Mouse (Mus musculus) large intestine, adult 2 months (tissue): ENCODE results near the gene 2310007B03Rik. TPM values are rescaled to one million over a fixed set of nuclear protein-coding genes. Genes with fewer than 3 reads are reported as not detected.
"Not testable (repeated sequence)": the region's sequence is repeated elsewhere in the genome, so short reads cannot be mapped to it uniquely, and the experiment has no call there.

Experiments used
- DNase-seq: peaks from one replicate; pipeline ENCODE4 v3.0.0-alpha.2; 2012; ENCODE audit warnings: low read depth, low spot score
- WGBS: fragments of 180-500 bp; shearing (Covaris S2); methylation state at CpG from one replicate; pipeline ENCODE4 v1.1.7; 2018; 5-methylcytosine and 5-hydroxymethylcytosine counted together
- polyA plus RNA-seq: library from polyadenylated mRNA; depleted of rRNA; stranded (reverse); fragments of >200 nt; gene quantifications from 2 replicates; pipeline ENCODE4 v1.2.3, GENCODE M21; 2012; rRNA removed

The 2310007B03Rik gene
- polyA plus RNA-seq, result 8.4 and 10.3 TPM in 2 replicates

DNA sequence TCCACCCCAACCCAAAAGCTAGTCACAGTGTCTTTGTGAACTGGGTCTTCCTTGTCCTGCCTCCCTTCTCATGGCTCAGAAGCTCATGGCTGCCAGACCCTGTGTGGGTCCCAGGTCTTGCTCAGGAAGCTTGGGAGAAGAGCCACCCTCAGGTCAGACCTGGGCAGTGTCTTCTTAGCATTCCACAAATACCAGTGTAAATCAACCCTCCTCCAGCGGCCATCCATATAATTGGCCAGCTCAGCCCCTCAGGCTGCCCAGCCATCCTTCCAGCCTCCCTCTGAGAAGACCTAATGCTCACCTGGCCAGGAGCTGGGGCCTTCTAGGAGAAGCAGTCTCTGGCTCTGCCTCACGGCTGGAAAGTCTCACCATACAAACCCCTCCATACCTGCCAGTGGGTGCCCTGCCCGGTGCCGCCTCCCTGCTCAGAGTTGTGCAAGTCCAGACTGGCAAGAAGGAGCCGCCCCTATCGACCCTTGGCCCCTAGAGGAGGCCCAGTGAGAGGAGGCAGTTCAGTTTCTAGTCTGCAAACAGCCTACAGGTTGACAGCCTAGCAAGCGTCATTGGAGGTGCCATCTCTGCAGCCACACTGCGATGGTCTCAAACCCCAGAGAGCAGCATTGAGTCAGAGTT lies at the start of gene 2310007B03Rik:
2310007B03Rik (minus strand) TSS at position 448 of the 633 bp plus-strand sequence.
- WGBS, result 31% methylated on average over 8 of the region's 8 CpGs
- DNase-seq, result no peak

DNA sequence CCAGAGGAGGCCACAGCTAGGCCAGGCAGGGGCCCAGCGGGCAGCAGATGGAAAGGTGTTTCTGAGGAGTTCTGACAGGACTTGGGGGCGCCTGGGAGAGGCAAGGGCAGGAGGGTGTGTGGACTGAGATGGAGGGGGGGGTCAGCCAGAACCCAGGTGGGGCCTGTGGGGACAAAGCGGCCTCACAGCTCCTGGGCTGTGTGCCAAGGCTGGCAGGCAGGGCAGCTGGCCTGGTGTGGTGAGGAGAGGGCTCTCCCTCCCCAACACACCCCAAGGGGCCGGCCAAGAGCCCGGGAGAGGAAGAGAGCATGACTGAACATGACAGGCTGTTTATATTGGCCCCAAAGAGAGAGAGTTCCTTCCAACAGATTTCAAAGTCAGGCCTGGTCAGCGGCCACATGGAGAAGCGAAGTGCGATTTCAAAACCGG lies 49.5 kb upstream of the 2310007B03Rik start:
- DNase-seq, result no peak
- WGBS, result 6% methylated on average over 9 of the region's 9 CpGs

DNA sequence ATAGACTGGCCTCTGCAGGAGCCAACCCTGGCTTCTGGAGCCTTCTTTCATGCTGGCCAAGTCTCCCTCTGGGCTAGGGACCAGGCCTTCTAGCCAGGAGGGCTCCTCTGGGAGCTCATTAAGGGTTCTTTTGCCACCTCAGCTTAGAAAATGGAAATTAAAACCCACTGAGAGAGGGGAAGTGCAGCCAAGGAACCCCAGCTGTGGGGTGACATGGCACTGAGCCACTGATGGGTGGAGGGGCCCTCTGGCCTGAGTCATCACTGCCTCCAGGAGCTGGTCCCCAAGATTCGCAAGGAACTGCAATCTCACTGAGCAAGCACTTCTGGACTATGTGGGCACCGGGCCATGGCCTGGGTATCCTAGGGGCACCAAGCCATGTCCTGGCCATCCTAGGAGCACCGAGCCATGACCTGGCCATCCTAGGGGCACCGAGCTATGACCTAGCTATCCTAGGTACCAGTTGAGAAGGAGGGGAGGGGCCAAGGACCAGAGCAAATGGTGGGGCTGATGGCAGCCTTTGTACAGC lies 46.9 kb upstream of the 2310007B03Rik start:
- WGBS, result 85% methylated on average over 4 of the region's 4 CpGs
- no peak for DNase-seq

DNA sequence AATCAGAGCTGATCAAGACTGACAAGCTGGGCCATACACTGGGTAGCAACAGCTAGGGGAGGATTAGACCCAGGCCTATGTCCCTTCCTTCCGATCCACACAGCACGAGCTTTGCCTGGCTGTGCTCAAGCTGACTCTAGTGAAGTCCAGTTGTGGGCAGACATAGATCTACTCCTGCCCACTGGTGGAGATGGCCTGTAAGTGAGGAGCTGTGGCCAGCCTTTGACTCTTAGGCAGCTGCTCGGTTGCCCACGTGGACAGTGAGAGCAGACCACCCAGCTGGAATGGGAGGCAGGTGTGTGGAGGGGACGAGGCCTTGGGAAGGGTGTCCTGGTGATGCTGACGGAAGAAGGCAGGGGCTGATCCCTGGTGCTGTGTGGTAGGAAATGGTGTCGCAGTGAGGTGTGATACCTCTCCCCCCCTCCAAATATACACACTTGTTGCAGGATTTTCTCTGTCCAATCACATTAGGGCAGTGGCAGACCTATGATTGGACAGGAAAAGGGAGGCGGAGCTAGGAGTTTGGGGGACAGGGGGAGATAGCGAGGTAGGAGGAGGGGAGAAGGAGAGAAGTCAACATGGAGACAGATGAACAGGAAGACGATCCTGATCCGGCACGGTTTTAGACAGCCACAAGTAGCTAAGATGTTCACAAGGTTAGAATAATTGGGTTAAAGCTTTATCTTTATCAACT lies 45.7 kb upstream of the 2310007B03Rik start:
- 80% methylated on average over 12 of the region's 12 CpGs for WGBS
- DNase-seq, result no peak

DNA sequence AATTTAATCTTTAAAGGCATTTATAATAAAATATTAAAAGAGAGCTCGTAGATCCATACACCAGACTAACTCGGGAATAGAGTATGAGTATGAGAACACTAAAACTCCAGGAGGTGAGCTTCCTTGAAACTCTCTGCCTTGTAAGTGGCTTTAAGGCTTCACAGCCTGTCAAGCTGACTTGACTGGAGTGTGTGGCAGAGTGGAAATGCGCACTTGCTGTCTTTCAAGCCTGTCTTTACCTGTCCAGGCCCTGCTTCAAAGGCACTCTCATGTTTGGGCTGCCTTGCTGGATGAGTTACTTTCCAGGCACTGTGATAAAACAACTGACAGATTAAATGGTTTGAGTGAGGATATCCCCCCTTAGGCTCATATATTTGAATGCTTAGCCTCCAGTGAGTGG lies 37.2 kb upstream of the 2310007B03Rik start:
- no peak for DNase-seq
- WGBS, result 76% methylated on average over 3 of the region's 3 CpGs

DNA sequence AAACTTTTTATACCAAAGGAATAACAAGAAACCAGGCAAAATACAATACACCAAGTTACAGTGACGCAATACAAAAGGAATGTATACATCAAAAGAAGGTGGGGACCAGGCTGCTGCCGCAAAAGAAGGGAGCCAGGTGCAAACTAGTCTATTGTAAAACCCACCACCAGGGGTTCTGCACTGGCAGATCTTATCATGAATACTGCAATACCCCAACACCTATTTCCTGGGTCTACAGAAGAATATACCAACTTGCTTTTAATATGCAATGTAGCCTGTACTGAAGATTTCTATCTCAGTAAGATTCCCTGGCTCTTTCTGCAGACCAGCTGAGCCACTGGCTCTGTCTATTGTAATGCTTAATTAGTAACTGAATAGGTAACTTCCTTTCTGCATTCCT lies 36.7 kb upstream of the 2310007B03Rik start:
- DNase-seq, result not testable (repeated sequence)
- 42% methylated on average over 2 of the region's 2 CpGs for WGBS

DNA sequence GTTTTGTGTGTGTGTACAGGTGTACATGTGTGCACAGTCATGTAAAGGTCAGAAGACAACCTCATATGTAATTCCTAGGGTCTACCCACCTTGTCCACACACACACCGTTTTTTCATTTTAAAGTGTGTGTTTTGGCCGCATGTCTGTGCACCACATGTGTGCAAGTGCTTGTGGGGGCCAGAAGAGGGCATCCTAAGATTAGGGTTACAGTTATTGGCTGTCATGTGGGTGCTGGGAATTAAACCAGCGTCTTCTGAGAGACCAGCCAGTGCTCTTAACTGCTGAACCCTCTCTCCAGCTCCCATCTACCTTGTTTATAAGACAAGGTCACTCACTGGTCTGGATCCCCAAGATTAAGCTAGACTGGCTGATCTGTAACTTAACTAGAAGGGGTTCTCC lies 34.2 kb upstream of the 2310007B03Rik start:
- WGBS, result 92% methylated on average over 3 of the region's 3 CpGs
- no peak for DNase-seq

DNA sequence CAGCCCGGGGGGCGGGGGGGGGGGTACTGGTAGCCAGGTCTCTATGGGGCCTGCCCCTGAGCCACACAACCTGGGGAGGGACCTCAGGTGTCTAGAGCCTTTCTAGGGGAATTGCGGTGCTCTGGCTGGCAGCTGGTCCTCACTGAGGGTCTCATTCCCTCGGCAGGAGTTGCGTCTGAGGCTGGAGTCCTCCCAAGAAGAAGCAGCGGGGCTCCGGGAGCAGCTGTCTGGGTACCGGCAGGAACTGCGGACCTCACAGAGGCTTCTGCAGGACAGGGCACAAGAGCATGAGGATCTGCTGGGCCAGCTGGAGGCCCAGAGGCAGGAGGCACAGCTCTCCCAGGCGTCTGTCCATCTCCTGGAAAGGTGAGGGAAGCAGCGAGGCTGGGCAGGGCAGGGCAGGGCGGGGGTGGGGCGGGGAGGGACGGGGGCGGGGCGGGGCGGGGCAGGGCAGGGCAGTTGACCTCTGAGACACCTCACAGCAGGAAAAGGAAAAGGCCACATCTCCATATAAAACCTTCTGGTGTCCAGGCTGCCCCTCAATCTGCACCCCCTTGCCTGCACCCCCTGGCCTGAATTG lies 30.1 kb upstream of the 2310007B03Rik start:
- WGBS, result 17% methylated on average over 17 of the region's 17 CpGs
- no peak for DNase-seq

DNA sequence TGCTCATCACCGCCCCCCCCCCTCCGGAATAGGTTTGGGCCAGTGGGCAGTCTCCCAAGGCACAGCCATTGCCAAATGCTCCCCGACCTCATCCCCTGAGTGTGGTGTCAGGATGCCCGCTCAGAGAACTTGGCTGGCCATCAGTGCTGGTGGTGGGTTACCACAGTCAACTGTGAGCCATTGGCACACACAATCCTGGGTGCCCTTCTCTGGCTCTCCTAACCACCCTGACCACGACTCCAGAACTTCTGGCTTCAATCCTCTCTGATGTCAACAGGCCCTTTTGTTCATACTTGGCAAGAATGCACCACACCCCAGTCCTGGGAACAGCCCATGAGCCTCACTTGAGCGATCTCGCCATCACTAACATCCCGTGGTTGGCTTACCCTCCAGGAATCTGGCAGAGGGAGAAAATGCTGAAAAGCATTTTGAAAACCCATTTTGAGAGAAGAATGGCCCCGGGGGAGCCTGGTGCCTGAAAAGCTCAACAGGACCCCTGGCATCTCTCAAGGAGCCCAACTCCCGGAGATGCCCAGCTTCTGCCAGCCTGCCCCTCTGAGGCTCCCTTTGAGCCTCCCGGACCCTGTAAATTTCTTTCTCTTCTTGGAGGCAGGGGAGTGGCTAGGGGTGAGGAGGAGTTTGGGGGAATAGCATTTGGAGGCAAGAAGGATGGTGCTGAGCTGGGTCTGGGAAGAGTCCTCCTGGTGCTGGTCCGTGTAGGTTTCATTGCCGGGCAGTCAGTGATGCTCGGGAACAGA lies 23.5 kb upstream of the 2310007B03Rik start:
- DNase-seq, result no peak
- 70% methylated on average over 14 of the region's 14 CpGs for WGBS

DNA sequence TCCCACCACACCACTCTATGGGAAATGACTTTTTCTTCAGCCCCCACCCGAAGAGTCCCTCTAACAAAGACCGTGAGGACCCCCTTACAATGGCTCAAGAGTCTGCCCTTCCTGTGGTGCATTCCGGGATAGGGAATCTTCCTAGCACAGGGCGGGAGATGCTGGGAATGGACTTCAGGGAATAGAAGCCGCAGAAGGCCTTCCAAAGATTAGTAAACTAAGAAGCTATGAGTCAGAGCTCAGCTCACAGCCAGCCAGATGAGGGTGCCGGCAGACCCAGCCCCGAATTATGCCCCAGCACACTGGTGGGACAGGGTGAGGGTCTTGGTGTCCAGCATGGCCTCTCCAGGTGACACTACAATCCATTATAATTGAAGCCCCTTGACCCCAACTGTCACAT lies 21.5 kb upstream of the 2310007B03Rik start:
- WGBS, result 78% methylated on average over 7 of the region's 7 CpGs
- DNase-seq, result no peak

DNA sequence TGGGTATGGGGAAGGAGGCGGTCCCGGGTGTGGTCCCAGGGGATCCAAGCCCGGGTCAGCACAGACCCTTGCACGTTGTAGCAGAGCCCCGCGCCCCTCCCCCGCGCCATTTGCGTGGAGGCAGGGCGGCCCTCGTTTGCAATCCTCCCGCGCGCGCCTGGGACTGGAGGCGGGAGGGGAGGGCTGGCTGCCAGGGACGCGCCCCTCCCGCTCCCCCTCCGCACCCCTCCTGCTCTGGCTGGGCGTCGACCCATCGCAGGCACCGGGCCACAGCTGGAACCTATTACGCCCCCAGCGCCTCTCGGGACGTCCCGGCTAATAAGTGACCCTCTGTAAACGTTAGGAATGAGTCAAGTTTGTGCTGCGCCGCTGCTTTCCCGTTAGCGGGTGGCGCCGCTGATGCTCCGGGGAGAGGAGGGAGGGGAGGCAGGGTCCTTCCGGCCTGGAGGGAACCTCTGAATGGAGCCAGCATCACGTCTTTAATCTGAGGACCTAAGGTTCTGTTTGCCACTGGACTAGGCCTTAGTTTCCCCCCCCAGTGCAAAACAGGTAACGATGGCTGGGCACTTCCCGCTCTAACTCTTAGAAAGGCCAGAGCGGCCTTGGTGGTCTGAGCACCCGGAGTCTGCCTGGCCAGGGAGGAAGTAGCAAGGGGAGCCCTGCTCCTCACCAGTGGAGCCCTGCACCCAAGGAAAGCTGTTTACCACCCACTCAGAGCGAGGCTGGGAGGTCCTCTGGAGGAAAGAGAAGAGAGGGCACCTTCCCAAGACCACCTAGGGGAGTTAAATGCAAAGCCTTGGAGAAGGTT lies 16.0 kb upstream of the 2310007B03Rik start:
- 8% methylated on average over 44 of the region's 44 CpGs for WGBS

DNA sequence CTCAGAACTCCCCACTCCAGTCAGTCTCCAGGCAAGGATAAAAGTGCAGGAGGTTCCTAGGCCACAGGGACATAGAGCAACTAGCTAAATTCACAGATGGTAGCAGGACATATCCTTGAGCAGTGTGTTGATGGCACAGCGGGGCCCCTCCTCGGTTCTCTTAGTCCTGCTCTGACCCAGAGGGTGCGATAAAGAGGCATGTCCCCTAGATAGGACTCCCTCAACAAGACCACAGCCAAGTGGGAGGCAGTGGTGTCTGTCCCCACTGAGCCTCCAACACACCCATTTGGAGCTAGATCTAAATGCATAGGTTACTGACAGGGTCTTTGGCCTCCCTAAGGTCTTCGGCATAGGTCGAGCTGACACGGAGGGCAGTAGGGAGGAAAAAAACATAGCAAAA lies 15.1 kb upstream of the 2310007B03Rik start:
- DNase-seq, result no peak
- 64% methylated on average over 6 of the region's 6 CpGs for WGBS

More for the DNA sequence above, 16.0 kb upstream of the 2310007B03Rik start:
- no peak for DNase-seq

DNA sequence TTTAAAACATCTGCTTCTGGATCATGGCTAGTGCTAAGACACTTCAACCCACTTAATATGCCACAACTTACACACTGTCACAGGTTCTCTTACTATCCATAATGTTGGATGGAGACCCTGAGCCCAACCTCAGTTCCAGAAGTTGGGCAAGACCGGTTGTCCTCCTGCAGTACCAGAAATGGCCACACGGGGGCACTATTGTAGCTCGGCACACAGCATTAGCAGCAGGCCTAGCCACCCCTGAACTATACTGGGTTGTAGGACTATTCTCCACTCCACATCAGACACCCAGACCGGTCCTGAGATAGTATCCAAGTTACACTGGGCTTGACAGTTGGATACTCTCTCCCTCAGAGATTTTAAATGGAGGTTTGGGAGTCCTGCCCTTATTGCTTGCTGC lies 13.7 kb upstream of the 2310007B03Rik start:
- DNase-seq, result peak; percentile 70
- under 1% methylated on average over 4 of the region's 4 CpGs for WGBS

DNA sequence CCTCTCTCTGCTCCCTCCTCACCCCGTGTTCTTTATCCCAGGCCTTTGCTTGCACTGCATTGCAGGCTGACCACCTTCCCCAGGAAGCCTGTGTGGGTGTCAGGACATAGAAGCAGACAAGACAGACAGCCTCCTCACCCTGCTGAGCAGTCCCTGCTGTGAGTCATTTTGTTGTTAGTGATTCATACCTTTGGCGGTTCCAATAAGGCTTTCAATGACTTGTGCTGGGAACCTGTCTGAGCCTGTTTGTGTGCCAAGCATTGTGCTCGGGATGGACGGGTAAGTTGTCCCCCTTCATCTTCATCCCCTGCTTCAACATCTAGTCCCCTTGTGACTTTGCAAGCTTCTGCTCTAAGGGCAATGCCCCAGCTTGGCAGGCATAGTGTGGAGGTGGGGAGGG lies 12.9 kb upstream of the 2310007B03Rik start:
- whole genome bisulfite sequencing, result 46% methylated on average over 4 of the region's 4 CpGs
- no peak for DNase-seq

DNA sequence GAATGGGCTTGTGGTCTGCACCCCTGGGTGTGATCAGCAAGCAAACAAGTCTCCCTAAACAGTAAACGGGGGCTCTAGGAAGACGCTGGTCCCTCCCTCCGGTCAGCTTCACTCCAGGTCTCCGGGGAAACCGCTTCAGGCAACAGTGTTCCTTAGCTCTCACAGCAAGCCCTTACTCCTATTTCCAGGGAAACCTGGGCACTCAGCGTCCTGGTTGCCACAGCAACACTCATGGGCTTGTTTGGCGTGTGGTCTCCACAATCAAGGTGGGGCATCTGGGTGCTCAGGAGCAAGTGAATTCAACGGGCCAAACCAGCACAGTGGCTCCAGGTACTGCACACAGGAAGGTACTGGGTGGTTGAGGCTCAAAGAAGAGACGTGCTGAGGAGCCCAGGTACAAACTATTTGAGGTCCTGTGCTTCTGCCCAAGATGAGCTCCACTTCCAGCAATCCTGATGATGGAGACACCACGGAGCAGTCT lies 7.6 kb upstream of the 2310007B03Rik start, which contains the start of gene Crocc2:
Crocc2 (plus strand) TSS at position 431 of the 481 bp plus-strand sequence.
- no peak for DNase-seq
- 19% methylated on average over 10 of the region's 10 CpGs for WGBS

DNA sequence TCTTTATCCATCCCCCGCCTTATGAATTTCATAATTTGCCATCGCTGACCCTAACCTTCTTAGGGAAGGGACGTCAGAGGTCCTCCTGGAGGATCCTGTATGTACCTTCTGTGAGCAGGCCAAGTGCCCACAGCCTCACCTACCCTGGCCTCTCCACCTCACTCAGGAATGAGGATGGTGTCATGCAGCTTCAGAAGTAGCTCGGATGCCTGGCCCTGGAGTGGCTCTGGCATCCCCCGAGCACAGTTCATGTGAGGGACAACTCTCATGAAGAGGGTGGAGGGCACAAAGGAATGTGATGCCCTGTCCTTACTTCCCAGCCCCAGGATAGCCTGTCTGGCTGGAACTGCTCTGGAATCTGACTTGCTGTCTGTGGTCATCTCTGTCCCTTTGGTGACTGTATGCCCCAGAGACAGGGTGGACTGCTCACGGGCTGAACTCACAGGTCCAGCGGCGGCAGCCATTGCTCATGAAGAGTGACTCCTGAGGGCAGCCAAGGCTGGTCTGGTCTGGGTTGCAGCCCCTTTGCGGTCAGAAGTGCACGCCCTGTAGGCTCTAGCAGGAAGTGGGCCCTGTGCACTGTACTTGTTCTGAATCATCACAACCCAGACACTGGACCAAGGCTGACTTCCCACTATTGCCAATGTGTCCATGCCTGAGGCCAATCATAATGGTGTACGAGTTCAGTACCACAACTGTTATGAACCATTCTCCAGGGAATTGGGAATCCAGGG lies 5.8 kb upstream of the 2310007B03Rik start:
- no peak for DNase-seq
- 89% methylated on average over 11 of the region's 11 CpGs for WGBS

DNA sequence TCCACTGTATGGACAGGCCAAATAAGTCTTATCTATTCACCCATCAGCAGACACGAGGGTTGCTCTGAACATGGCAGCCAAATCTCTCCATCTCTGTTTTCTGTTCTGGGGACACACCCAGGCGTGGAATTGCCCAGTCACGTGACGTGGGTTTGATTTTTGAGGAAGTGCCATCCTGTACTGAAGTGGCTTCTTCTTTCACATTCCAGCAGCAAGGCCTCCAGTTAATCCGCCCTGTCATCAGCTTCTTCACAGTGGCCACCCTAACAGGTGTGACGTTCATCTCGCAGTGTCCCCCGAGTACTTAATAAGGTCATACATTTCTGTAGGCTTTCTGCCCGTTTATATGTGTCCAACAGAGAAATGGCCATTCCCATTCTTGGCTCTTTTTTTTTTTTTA lies 4.7 kb upstream of the 2310007B03Rik start:
- WGBS, result 58% methylated on average over 9 of the region's 9 CpGs
- no peak for DNase-seq

DNA sequence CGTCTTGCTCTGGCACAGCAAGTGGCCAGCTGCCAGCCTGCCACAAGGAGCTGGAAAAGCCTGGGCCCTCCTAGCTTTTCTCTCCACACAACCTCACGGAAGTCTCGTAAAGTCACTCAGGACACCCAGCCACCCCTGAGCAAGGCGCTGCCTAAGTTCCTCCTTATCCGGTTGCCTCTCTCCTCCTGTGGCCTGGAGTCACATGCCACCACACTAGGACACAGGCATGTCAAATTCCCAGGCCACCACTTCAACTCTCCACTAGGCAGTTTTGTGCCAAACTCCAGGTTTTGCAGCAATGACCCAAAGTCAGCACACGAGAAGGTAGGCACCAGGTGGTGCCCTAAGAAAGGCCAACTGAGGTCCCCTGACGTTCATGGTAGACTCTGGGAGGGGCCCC lies 1.8 kb upstream of the 2310007B03Rik start:
- 75% methylated on average over 7 of the region's 7 CpGs for WGBS
- no peak for DNase-seq
